Mouse (Mus musculus) regulatory T cell (primary cell): ENCODE measurements around the gene Klf6.

ENCODE experiments used
- in situ Hi-C: fragments of 300-600 bp; cut with MboI, MseI; formaldehyde crosslinking; loops from one replicate; pipeline ENCODE4 v1.15.1; 2025; ENCODE audit warnings: high pct_unique_total_duplicates

Gene Klf6

DNA sequence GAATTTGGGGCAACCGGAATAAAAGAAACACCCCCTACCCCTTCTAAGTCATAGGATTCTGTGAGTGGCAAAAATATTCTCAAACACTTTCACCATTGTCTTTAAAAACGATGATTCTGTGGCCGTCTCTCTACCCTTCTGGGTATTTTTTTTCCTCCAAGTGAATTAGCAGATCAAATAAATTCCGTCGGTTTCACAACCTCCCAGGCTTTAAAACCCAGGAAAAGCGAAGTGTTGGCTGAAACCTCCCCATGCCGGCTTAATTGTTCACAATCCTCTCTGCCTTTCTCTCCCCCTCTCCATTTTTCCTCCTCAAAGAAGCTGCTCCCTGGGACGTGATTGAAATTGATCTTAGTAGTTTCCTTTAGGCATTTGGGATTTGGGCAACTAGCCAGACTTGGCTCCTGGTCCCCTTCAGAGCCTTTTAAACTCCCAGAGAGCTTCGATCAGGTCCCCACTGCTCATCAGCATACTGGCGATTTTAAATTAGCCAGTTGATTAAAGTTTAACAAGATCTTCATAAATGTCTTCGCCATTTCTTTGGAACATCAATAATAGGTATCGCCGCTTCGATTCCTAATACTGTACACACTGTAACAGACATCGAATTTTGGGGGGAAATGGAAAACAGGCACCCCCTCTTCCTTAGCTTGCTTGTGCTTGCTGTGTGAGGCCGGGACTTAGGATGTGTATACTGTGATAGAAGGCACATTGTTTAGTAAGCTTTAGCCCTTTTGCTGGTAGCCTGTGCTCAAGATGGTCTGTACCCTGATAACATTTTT lies 1.5 kb downstream of the Klf6 start:
- in situ Hi-C loops = loop anchor here (5.0 to 10.0 kb wide), 2 partner anchors 86 to 148 kb away; no protein-coding TSS in a partner anchor

DNA sequence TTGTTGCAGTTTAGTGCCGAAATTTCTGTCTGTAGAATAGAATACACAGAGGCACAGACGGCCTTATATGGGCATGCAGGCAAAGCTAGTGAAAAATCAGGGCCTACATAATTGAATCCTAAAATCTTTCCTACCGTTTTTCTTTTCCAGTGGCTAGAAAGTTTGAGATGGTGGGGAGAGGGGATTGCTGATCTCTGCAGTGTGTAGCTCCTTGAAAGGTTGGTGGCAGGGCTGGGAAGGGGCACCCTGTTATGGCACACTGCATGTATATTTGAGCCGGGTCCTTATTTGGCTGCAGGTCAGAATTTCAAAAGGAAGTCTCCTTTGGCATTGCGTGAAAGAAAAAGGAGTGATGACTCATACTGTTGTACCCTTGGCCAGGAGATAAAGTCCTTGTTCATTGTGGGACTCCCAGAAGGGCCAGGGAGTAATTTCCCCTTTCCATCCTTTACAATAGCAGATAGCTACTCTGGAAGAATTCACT lies 2.2 kb downstream of the Klf6 start:
- in situ Hi-C loops = loop anchor here (5.0 to 10.0 kb wide), 2 partner anchors 86 to 149 kb away; no protein-coding TSS in a partner anchor

- in situ Hi-C loops = loop anchor here (5.0 to 10.0 kb wide), 2 partner anchors 87 to 150 kb away; no protein-coding TSS in a partner anchor
Observed at GRCm38 (mm10) chr13:5864265-5865097, 3.2 kb downstream of the Klf6 start.

DNA sequence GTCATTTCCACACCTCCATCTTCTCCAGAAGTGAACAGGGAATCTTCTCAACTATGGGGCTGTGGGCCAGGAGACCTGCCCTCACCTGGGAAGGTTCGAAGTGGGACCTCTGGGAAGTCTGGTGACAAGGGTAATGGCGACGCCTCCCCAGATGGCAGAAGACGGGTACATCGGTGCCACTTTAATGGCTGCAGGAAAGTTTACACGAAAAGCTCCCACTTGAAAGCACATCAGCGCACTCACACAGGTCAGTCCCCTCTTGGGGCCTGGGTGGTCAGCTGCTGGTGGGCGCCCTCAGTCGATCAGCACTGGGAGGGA lies 3.8 kb downstream of the Klf6 start:
- in situ Hi-C loops = loop anchor here (10.0 kb wide), 1 partner anchor 150 kb away; no protein-coding TSS in a partner anchor

GRCm38 (mm10) chr13:5866091-5866490 lies 4.8 kb downstream of the Klf6 start:
- in situ Hi-C loops = loop anchor here (10.0 kb wide), 1 partner anchor 151 kb away; no protein-coding TSS in a partner anchor

DNA sequence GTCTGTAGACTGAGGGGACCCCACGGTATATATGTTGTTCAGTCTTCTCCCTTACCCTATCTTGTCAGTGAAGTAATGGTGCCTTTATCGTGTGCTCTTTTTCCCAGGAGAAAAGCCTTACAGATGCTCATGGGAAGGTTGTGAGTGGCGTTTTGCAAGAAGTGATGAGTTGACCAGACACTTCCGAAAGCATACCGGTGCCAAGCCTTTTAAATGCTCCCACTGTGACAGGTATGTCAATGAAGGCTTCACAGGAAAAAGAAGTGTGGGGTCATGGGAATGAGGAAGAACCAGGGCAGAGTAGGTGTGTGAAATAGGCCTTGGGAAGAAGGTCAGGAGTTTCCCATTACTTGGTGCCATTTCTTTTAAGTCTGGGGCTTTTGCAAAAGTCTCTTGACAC lies 5.2 kb downstream of the Klf6 start:
- in situ Hi-C loops = loop anchor here (10.0 kb wide), 1 partner anchor 152 kb away; no protein-coding TSS in a partner anchor

DNA sequence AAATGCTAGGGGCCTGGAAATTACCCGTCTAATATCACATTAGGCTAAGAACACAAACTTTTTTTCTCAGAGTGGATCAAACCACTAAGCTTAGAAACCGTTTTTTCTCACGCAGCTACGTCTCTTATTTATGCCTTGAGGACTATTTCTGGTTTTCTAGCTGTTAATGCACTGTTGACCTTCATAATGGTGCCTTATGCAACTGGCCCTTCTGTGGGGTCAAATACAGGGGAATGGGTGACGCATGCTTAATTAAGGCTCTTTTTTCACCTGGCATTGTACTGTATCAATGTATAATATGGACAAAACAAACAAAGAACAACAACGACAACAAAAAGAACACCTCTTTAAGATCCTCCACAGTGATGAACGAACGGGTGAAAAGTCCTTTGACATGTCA lies 7.1 kb downstream of the Klf6 start:
- in situ Hi-C loops = loop anchor here (10.0 kb wide), 1 partner anchor 154 kb away; no protein-coding TSS in a partner anchor

DNA sequence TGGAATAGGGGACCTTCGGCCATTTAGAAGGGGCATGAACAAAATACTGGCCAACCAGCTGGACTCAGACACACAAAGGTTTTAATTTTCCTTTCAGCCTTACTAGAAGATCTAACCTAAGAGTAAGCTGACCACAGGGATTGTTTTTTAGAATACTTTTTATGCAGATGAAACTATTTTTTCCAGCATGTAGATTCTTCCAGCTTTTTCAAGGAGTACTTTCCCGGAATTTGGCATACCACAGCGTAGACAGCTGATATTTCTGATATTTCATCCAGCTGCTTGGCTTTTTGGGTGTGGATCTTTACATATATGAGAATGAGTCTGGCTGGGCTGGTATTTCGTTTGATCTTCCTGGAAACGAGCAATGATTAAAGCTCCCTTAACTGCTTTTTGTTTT lies 8.2 kb downstream of the Klf6 start:
- in situ Hi-C loops = loop anchor here (10.0 kb wide), 1 partner anchor 155 kb away; no protein-coding TSS in a partner anchor

DNA sequence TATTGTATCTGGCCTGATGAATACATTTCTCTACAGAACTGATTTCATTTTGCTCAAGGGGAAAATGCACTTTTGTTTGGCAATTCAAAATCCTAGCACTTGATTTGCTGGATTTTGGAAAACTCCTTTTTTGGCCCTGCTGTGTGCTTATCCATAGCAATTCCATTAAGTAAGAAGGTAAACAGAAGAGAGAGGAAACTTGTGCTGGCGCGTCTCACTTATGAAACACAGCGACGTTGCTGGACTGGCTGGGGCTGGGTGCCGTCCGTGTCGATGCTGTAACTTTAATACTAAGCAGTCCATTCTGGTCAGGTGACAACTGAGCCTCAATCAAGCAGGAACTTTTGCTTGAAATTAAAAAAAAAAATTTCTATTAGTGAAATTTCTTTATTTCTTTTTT lies 8.6 kb downstream of the Klf6 start:
- in situ Hi-C loops = loop anchor here (10.0 kb wide), 1 partner anchor 155 kb away; no protein-coding TSS in a partner anchor

- in situ Hi-C loops = no loop called here
Observed at GRCm38 (mm10) chr13:5870382-5871272, 9.3 kb downstream of the Klf6 start.

DNA sequence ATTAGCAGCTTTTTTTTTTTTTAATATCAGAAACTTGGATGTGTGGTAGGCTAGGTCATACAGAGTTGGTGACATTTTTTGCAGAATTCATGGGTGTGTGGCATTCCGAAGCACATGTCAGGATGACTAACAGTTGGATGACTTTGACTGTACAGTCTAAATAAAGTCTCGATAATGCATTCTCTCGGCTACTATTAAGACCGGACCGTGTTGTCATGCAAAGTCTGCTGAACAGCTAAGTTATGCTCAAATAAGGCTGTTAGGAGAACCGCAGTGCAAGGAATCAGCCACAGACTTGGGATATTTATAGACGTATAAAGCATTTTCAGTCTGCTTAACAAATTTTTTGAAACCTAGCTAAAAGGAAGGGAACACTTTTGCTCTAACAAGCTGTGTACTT lies 10.1 kb downstream of the Klf6 start:
- in situ Hi-C loops = no loop called here

GRCm38 (mm10) chr13:5873681-5874080 lies 12.4 kb downstream of the Klf6 start:
- in situ Hi-C loops = no loop called here

GRCm38 (mm10) chr13:5875478-5875877 lies 14.2 kb downstream of the Klf6 start:
- in situ Hi-C loops = no loop called here

- in situ Hi-C loops = no loop called here
Observed at GRCm38 (mm10) chr13:5878748-5879147, 17.5 kb downstream of the Klf6 start.

- in situ Hi-C loops = loop anchor here (5.0 kb wide), 1 partner anchor 745 kb away; no protein-coding TSS in a partner anchor
Observed at GRCm38 (mm10) chr13:5886810-5887209, 25.5 kb downstream of the Klf6 start.

GRCm38 (mm10) chr13:5888164-5888563 lies 26.9 kb downstream of the Klf6 start:
- in situ Hi-C loops = loop anchor here (5.0 kb wide), 1 partner anchor 744 kb away; no protein-coding TSS in a partner anchor

- in situ Hi-C loops = loop anchor here (5.0 kb wide), 1 partner anchor 744 kb away; no protein-coding TSS in a partner anchor
Observed at GRCm38 (mm10) chr13:5888731-5889130, 27.4 kb downstream of the Klf6 start.

DNA sequence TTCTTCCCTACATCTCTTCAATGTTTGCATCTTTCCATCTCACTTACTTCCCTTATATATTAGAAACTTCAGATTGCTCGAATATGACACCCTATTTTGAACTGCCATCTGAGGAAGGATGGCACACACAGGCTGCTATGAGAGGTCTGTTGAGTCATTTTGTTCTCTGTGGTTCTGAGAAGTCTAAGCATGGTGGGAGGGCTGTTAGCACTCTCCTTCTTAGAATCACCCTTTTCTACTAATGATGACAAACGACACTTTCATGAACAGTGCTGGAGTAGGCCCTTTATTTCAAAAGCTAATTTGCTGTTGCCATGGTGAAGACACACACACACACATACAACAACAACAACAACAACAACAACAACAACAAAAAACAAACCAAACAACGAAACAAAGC lies 28.8 kb downstream of the Klf6 start:
- in situ Hi-C loops = no loop called here

DNA sequence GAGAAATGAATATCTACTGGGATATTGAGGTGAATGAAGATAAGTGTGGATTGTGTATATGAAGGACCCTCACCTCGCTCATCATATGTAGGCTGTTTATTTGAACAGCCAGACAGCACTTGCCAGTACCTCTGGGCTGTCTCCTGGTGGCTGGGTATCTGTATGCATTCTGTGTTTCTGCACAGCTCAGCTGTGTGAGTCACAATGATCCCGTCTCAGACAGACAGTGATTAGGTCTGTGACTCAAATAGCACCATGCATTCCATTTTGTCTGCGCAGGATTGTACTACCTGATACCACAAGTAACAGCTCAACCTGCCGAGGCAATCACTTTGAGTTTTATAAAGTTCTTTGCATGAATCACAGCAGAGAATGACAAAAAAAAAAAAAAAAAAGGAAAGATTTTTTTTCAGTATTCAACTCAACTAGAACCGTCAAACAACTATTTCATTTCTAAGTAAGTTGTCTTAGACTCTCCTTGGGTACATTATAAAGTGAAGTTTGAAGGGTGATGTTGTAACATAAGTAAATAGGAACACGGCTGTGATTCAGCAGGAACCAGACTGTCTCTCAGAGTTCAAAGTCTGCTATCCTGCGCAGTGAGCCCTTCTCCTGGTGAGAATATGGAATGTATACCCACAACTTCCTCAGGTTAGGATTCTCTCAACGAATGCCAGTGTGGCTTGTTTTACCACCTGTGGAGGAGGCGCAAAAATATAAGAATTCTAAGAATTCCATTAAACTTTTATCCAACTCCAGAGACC lies 31.6 kb downstream of the Klf6 start:
- in situ Hi-C loops = no loop called here

DNA sequence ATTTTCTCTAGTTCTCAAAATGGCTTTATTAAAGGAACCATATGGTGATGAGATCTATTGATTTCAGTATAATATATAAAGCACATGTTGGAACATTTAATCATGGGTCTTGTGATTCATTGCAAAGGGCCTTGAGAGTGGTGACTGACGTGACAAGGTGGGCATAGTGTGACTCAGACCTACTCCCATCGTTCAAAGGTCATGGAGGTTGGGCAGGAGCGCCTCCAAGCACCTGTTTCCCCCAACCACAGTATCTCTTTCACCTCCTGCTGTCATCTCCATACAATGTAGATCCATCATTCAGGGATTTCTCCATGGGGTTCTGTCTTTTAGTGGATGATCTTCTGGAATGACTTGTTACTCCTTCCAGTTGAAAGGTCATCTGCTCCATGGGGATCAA lies 33.6 kb downstream of the Klf6 start:
- in situ Hi-C loops = no loop called here
